Mouse (Mus musculus) CD4-positive naive resting alpha-beta T cell, adult 76 days (primary cell): ENCODE data around the gene Gm13304. TPM values are rescaled to one million over a fixed set of nuclear protein-coding genes. Genes with fewer than 3 reads are reported as not detected.

Source experiments
- total RNA-seq: library from RNA; stranded (reverse); gene quantifications from one replicate; pipeline ENCODE4 v1.2.4, GENCODE M21; 2023

Gm13304 gene
- total RNA-seq: not detected

GRCm38 (mm10) chr4:42114517-42114916 is at the start of gene Gm13304:
Gene Gm13304 (plus strand): TSS chr4:42114817.

DNA sequence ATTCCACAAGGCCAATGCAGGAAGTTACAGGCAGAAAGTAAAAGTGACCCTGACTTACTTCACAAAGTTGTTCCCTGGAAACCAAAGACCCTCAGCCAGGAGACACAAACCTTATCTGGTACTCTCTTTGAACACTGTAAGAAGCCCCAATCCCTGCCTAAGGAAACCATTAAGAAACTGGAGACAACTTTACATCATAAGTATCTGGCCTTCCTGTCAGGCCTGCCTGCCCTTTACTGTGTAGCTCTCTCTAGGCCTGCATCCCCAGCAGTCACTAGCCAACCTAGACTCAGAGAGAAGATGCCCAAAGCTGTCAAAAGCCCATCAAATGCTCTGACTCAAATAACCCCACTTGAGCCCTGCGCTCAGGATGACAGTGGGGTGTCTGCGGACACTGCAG is 23.7 kb upstream of the Gm13304 start, which contains the start of gene Gm3893:
TSS of gene Gm3893 (plus strand) at position 301 of the 400 bp plus-strand sequence.

DNA sequence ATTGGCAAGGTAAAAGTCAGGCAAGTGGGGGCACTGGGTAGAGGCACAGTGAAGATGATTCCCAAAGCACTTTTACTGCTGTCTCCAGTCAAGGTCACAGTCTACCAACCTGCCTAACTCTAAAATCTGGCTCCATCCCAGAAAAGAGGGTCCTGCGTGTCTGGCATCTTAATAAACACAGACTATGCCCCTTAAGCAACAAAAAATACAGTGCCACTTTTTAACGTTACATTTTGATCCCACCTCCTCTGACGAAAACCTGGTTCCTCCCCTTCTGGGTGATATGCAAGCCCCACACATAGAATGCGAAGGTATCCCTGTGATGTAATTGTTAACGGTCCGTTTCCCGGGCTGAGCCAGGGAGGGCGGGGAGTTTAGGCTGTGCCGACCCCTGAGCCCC is 38.5 kb downstream of the Gm13304 start, which contains the start of gene Gm13306:
TSS of gene Gm13306 (plus strand) at position 301 of the 400 bp plus-strand sequence.

Other genes with a start within 250 kb of the Gm13304 start
- not detected for gene Gm21541, start 211.2 kb upstream of the Gm13304 start, total RNA-seq
- gene Gm20878, start 173.2 kb upstream of the Gm13304 start, total RNA-seq: 5.5 TPM
- not detected for gene Fam205a4, start 148.8 kb upstream of the Gm13304 start, total RNA-seq
- not detected for gene Gm21093, start 80.1 kb upstream of the Gm13304 start, total RNA-seq
- not detected for gene Gm3893, start 23.6 kb upstream of the Gm13304 start, total RNA-seq
- gene Gm13306, start 38.6 kb downstream of the Gm13304 start, total RNA-seq: not detected
- gene Gm13305, start 53.8 kb downstream of the Gm13304 start, total RNA-seq: not detected
- gene Gm10600, start 125.8 kb downstream of the Gm13304 start, total RNA-seq: not detected
- not detected for gene Ccl21b, start 140.9 kb downstream of the Gm13304 start, total RNA-seq
- not detected for gene Gm21953, start 179.4 kb downstream of the Gm13304 start, total RNA-seq
- gene Fam205a3, start 203.5 kb downstream of the Gm13304 start, total RNA-seq: not detected